Mouse (Mus musculus) liver, adult 2 months (tissue): ENCODE data around the gene Jagn1. TPM values are rescaled to one million over a fixed set of nuclear protein-coding genes. Genes with fewer than 3 reads are reported as not detected.

Experiments used
- DNase-seq: peaks from one replicate; pipeline ENCODE4 v3.0.0-alpha.2; 2011; ENCODE audit warnings: low read depth, low spot score; ENCODE audit errors: extremely low read depth
- H3K27ac ChIP-seq: fragments of 200-500 bp; replicated peaks from 2 replicates; pipeline ENCODE4 v1.5.1; 2012; ENCODE audit warnings: low read depth, mild to moderate bottlenecking, control low read depth, inconsistent platforms, low read length; ENCODE audit not compliant: insufficient read depth
- H3K27me3 ChIP-seq: fragments of 200-500 bp; 2 replicates; pipeline ENCODE4 v1.6.1; 2012; ENCODE audit warnings: mild to moderate bottlenecking, moderate library complexity, low read length, inconsistent platforms; ENCODE audit not compliant: control insufficient read depth, insufficient read depth
- H3K36me3 ChIP-seq: fragments of 200-500 bp; 2 replicates; pipeline ENCODE4 v1.6.1; 2012; ENCODE audit warnings: low read length, inconsistent platforms; ENCODE audit not compliant: control insufficient read depth, insufficient read depth
- H3K4me1 ChIP-seq: fragments of 200-500 bp; 2 replicates; pipeline ENCODE4 v1.6.1; 2011; ENCODE audit warnings: low read length; ENCODE audit not compliant: control insufficient read depth, insufficient read depth
- H3K4me3 ChIP-seq: fragments of 200-500 bp; 2 replicates; pipeline ENCODE4 v1.5.1; 2011; ENCODE audit warnings: low read depth, mild to moderate bottlenecking, control low read depth, low read length, moderate library complexity; ENCODE audit not compliant: insufficient read depth
- H3K79me2 ChIP-seq: fragments of 200-500 bp; 2 replicates; pipeline ENCODE4 v1.6.1; 2012; ENCODE audit warnings: inconsistent platforms, mild to moderate bottlenecking, low read length, moderate library complexity; ENCODE audit not compliant: control insufficient read depth, insufficient read depth
- H3K9ac ChIP-seq: fragments of 200-500 bp; 2 replicates; pipeline ENCODE4 v1.6.1; 2012; ENCODE audit warnings: low read depth, mild to moderate bottlenecking, control low read depth, inconsistent platforms, low read length
- CTCF ChIP-seq: fragments of 200-500 bp; IDR thresholded peaks from 2 replicates; pipeline ENCODE4 v1.5.1; 2011; ENCODE audit warnings: low read depth, low read length, control low read depth
- POLR2A ChIP-seq: fragments of 200-500 bp; IDR thresholded peaks from 2 replicates; pipeline ENCODE4 v1.6.1; 2011; ENCODE audit warnings: low read length, control low read depth; ENCODE audit not compliant: insufficient read depth; ENCODE audit errors: extremely low read depth
- WGBS: fragments of 180-500 bp; shearing (Covaris S2); methylation state at CpG from one replicate; pipeline ENCODE4 v1.1.7; 2018; 5-methylcytosine and 5-hydroxymethylcytosine counted together
- polyA plus RNA-seq: library from polyadenylated mRNA; depleted of rRNA; stranded (reverse); fragments of >200 nt; gene quantifications from 2 replicates; pipeline ENCODE4 v1.2.3, GENCODE M21; 2012; rRNA removed
- total RNA-seq: library from RNA; depleted of rRNA; stranded (reverse); fragments of >200 nt; gene quantifications from 2 replicates; pipeline ENCODE4 v1.2.3, GENCODE M21; 2014; rRNA removed

Gene Jagn1
- 20.2 and 26.6 TPM in 2 replicates for total RNA-seq
- polyA plus RNA-seq = 59.1 and 61.5 TPM in 2 replicates

DNA sequence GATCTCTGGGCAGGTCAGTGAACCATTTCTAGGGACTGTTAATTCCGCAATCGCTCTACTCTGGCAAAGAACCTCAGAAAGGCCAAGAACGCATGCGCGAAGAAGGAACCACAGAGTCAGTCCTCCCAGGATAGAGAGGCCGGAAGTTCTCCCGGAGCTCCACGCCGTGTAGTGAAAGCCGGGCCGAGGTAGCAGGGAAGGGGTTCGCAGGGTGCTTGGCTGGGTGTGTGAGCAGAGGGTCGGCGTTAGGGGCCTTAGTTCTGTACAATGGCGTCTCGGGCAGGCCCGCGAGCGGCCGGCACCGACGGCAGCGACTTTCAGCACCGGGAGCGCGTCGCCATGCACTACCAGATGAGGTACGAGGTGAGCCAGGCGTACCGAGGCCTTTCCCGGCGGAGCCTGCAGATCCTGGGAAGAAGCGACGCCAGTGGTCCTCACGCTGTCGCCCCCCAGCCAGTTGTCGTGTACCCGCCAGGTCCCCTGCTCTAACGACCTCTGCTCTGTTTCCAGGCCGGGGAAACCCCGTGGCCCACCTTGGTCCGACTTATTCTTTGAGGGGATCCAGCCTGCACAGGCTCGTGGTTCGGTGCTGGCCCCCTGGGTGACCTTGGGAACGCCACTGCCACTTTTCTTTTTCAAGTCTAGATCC lies at the start of gene Jagn1:
TSS of gene Jagn1 (plus strand) at position 128 of the 649 bp plus-strand sequence.
- Histone ChIP-seq H3K4me3 (peak within 1 kb of the TSS; percentile 92), H3K27ac (peak within 1 kb of the TSS; percentile 72), H3K4me1 (peaks cover 30% of the 10 kb centered on the region), H3K27me3 (no peaks in the 10 kb centered on the region), H3K79me2 (peaks cover 5% of the 10 kb centered on the region), H3K9ac (peak within 1 kb of the TSS; percentile 93), H3K36me3 (peaks cover 12% of the 10 kb centered on the region; the same call in 1 of the 2 replicates)
- WGBS = under 1% methylated on average over 45 of the region's 45 CpGs
- TF ChIP-seq CTCF (no peak), POLR2A (peak; percentile 56; the same call in 1 of the 2 replicates)
- DNase-seq = peak; percentile 92

DNA sequence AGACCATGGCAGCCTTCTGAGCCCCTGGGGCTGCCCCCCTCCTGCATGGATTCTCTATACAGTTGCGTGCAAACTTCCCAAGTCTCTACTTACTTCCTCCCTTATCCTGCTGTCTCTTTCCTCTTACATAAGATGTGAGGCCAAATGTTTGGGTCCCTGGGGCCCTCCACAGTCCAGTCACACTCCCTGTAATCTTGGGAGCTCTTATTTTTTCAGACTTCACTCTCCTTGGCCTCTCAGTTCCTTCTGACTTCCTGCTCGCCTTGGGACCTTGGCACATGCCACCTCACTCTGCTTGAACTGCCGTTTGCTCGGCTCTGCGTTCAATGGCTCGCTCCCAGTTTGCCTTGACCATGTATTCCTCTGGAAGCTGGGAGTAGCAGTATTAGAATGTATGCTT lies 48.4 kb upstream of the Jagn1 start:
- no peak for TF ChIP-seq POLR2A
- TF ChIP-seq CTCF = no peak
- Histone ChIP-seq H3K79me2 (no peaks in the 10 kb centered on the region), H3K36me3 (peaks cover 12% of the 10 kb centered on the region), H3K9ac (no peak overlapping the region), H3K27ac (no peak overlapping the region), H3K4me3 (no peak overlapping the region), H3K27me3 (no peaks in the 10 kb centered on the region), H3K4me1 (peaks cover 17% of the 10 kb centered on the region)
- 85% methylated on average over 6 of the region's 6 CpGs for WGBS
- no peak for DNase-seq

DNA sequence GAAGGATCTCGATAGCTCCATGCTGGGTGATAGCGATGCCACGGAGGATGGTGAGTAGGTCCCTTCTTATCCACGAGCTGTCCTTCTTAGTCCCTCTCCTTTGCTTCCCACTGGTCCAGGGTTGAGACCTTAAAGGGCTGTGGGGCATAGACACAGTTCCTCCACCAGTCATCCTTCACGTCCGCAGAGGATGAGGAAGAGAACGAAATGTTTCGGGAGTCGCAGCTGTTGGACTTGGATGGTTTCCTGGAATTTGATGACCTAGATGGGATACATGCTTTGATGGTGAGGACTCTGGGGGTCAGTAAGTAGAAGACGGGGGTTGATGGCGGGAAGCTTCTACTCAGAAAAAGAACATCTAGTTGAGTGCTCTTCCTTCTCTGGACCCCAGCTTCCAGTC lies 47.6 kb upstream of the Jagn1 start:
- no peak for TF ChIP-seq POLR2A
- Histone ChIP-seq H3K9ac (no peak overlapping the region), H3K79me2 (no peaks in the 10 kb centered on the region), H3K4me1 (peaks cover 17% of the 10 kb centered on the region), H3K4me3 (no peak overlapping the region), H3K27ac (no peak overlapping the region), H3K27me3 (no peaks in the 10 kb centered on the region), H3K36me3 (peaks cover 5% of the 10 kb centered on the region)
- no peak for DNase-seq
- WGBS = 96% methylated on average over 11 of the region's 11 CpGs

DNA sequence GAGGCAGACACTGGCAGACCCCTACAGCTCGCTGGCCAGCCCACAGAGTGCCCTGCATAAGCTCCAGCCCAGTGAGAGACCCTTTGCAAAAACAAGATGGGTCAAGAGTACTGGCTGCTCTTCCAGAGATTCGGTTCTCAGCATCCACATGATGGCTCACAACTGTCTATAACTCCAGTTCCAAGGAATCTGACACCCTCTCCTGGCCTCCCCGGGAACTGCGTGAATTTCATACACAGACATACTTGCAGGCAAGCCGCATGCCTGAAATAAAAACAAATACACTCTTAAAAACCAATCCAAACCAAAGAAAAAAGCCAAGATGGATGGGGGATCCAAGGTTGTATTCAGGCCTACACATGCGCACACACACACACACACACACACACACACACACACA lies 46.9 kb upstream of the Jagn1 start:
- Histone ChIP-seq H3K4me3 (no peak overlapping the region), H3K4me1 (peaks cover 11% of the 10 kb centered on the region), H3K79me2 (no peaks in the 10 kb centered on the region), H3K27me3 (no peaks in the 10 kb centered on the region), H3K36me3 (no peaks in the 10 kb centered on the region; the same call in 1 of the 2 replicates), H3K9ac (no peak overlapping the region), H3K27ac (no peak overlapping the region)
- no peak for TF ChIP-seq POLR2A
- no peak for TF ChIP-seq CTCF
- DNase-seq = no peak
- 96% methylated on average over 6 of the region's 6 CpGs for WGBS

DNA sequence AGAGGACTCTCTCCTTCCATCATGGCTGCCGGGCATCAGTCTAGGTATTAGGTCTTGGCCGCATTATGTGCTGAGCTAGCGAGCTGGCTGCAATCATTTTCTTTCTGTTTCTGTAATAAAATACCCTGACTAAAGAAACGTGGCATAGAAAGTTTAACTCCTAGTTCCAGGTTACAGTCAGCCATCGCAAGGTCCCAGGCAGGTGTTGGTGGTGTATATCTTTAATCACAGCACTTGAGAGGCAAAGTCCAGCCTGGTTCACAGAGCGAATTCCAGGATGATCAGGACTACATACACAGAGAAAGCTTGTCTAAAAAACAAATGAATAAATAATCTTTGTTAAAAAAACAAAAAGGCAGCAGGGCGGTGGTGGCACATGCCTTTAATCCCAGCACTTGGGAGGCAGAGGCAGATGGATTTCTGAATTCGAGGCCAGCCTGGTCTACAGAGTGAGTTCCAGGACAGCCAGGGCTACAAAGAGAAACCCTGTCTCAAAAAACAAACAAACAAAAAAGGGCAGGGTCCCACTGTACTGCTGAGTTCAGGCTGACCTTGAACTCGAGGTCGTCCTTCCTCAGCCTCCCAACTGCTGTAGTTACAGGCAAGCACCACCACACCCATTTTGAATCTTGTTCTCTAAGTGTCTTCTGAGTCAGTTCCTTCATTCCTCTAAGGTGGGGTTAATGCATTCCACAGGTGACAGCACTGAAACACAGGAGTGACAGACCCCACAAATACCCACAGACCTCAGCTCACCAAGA lies 45.9 kb upstream of the Jagn1 start:
- 84% methylated on average over 10 of the region's 10 CpGs for WGBS
- H3K4me1 ChIP-seq = peaks cover 6% of the 10 kb centered on the region
- no peak for DNase-seq
- H3K36me3 ChIP-seq = no peaks in the 10 kb centered on the region
- no peak overlapping the region for H3K27ac ChIP-seq
- no peaks in the 10 kb centered on the region for H3K79me2 ChIP-seq
- H3K27me3 ChIP-seq = no peaks in the 10 kb centered on the region
- H3K4me3 ChIP-seq = no peak overlapping the region
- H3K9ac ChIP-seq = no peak overlapping the region
- TF ChIP-seq CTCF (no peak), POLR2A (no peak)

DNA sequence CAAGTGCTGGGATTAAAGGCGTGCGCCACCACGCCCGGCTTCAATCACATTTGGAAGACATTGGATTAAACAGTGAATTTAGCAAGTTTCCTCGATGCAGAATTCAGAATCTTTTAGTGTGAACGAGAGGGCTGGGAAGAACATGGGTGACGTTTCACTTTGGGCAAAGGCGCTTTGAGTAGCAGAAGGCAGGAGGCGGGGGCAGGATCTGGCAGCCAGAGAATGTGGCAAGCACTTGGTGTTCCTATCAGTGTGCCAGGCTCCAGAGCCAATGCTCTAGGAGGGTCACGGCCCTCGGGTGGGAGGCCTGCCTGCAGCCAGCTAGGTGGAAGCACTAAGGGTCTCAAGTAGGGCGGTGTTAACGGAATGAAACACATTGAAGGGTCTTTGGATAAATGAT lies 40.3 kb upstream of the Jagn1 start:
- 92% methylated on average over 13 of the region's 13 CpGs for WGBS
- no peak for DNase-seq
- no peaks in the 10 kb centered on the region for H3K79me2 ChIP-seq
- H3K4me1 ChIP-seq = no peaks in the 10 kb centered on the region
- H3K36me3 ChIP-seq = no peaks in the 10 kb centered on the region
- TF ChIP-seq POLR2A = no peak
- TF ChIP-seq CTCF = no peak
- H3K4me3 ChIP-seq = no peak overlapping the region
- no peaks in the 10 kb centered on the region for H3K27me3 ChIP-seq
- no peak overlapping the region for H3K9ac ChIP-seq
- H3K27ac ChIP-seq = no peak overlapping the region
